Mouse (Mus musculus) myocyte (in vitro differentiated cells): ENCODE measurements around the gene Ubtf.

ENCODE experiments used
- CEBPB ChIP-seq: IDR thresholded peaks from 2 replicates; pipeline ENCODE4 v1.6.1; 2011; ENCODE audit warnings: mild to moderate bottlenecking, moderate library complexity; ENCODE audit not compliant: poor library complexity, insufficient read depth, severe bottlenecking
- E2F4 ChIP-seq: IDR thresholded peaks from one replicate; pipeline ENCODE4 v1.6.1; 2011; ENCODE audit warnings: mild to moderate bottlenecking, control low read depth, moderate library complexity; ENCODE audit not compliant: insufficient read depth
- MAX ChIP-seq: IDR thresholded peaks from one replicate; pipeline ENCODE4 v1.6.1; 2011; ENCODE audit warnings: low read depth, mild to moderate bottlenecking, control low read depth
- MYOG ChIP-seq, 3 experiments: IDR thresholded peaks; one replicate each; pipeline ENCODE4 v1.6.1; 2011; ENCODE audit warnings: control low read depth in 2 of 3, low read depth in 2 of 3, mild to moderate bottlenecking in 2 of 3; ENCODE audit not compliant: insufficient read length in 2 of 3, control insufficient read depth in 1 of 3, insufficient read depth in 1 of 3
- POLR2A ChIP-seq: IDR thresholded peaks from one replicate; pipeline ENCODE4 v1.6.1; 2011; ENCODE audit warnings: low read depth, mild to moderate bottlenecking, control low read depth, moderate library complexity; ENCODE audit not compliant: insufficient read length
- POLR2AphosphoS2 ChIP-seq: IDR thresholded peaks from one replicate; pipeline ENCODE4 v1.6.1; 2011; ENCODE audit warnings: low read depth, control low read depth; ENCODE audit not compliant: insufficient read length
- REST ChIP-seq: IDR thresholded peaks from one replicate; pipeline ENCODE4 v1.6.1; 2011; ENCODE audit warnings: mild to moderate bottlenecking, control low read depth, moderate library complexity; ENCODE audit not compliant: insufficient read depth, insufficient read length
- TCF12 ChIP-seq: IDR thresholded peaks from one replicate; pipeline ENCODE4 v1.6.1; 2011; ENCODE audit warnings: mild to moderate bottlenecking, control low read depth; ENCODE audit not compliant: poor library complexity, insufficient read depth, severe bottlenecking
- TCF3 ChIP-seq: IDR thresholded peaks from one replicate; pipeline ENCODE4 v1.6.1; 2011; ENCODE audit warnings: low read depth, control low read depth; ENCODE audit not compliant: insufficient read length
- USF1 ChIP-seq: IDR thresholded peaks from one replicate; pipeline ENCODE4 v1.6.1; 2011; ENCODE audit warnings: low read depth, mild to moderate bottlenecking, control low read depth, moderate library complexity

- no peak for TF ChIP-seq CEBPB
- no peak for TF ChIP-seq E2F4
- TF ChIP-seq POLR2A: no peak
- no peak for TF ChIP-seq MYOG (IDR thresholded peaks at IDR 0.05; ENCODE audit: control insufficient read depth in 1 of 3, insufficient read depth in 1 of 3, insufficient read length in 2 of 3, low read depth in 2 of 3)
- TF ChIP-seq MAX: no peak
- TF ChIP-seq TCF12: no peak
- no peak for TF ChIP-seq USF1
- TF ChIP-seq POLR2AphosphoS2: no peak
- TF ChIP-seq REST: no peak
- TF ChIP-seq TCF3: no peak
Measured at GRCm38 (mm10) chr11:102341101-102341500, 21.6 kb upstream of the Ubtf start.
